Comparison of ENCODE assay signal across 13 mouse cellular contexts in the genomic region with DNA sequence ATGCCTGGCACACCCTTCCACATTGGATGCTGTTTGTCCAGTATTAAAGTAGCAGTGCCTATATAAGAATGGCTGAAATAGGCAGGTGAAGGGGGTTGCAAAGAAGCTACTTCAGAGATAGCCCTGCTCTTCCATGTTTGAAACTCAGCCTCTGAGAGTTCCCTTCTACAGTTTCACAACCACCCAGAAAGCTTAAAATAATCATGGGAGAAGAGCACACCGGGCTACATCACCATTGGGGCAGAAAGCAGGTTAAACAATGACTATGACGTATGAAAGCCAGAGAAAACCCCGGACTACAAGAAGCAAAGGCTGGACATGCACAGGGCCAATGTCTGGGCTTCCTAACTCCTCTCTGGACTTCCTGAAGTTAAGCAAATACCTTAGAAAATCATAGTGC.
"Had no signal": no experiment of that assay in that cellular context is flagged by ENCODE, and none has a peak within 500 bp of the region (broad histone marks: within the 10 kb centered on the region; RNA-seq: fewer than 3 reads in every experiment).

No protein-coding gene starts in this region.

- H3K27ac ChIP-seq: kidney, postnatal 0 days; liver, embryonic 12.5 days; liver, embryonic 15.5 days; macrophage; midbrain, embryonic 13.5 days; stomach, postnatal 0 days had no signal

- H3K4me3 ChIP-seq: liver, embryonic 12.5 days; liver, embryonic 15.5 days; midbrain, embryonic 13.5 days had no signal

- ATAC-seq: inflammation-experienced regulatory T-cells, adult 6 months; liver, embryonic 12.5 days; lung, postnatal 0 days; midbrain, embryonic 13.5 days had no signal

- H3K36me3 ChIP-seq: liver, embryonic 12.5 days; liver, embryonic 15.5 days; midbrain, embryonic 13.5 days had no signal

- H3K9me3 ChIP-seq: liver, embryonic 12.5 days; liver, embryonic 15.5 days; midbrain, embryonic 13.5 days had no signal

- H3K4me2 ChIP-seq: liver, embryonic 12.5 days; liver, embryonic 15.5 days; lung, embryonic 14.5 days; midbrain, embryonic 13.5 days had no signal

- H3K9ac ChIP-seq: liver, embryonic 12.5 days; liver, embryonic 15.5 days; lung, embryonic 14.5 days; midbrain, embryonic 13.5 days had no signal

- H3K27me3 ChIP-seq: liver, embryonic 12.5 days; liver, embryonic 15.5 days; midbrain, embryonic 13.5 days had no signal

- DNase-seq: left cerebral cortex, postnatal 4 days; lung, embryonic 14.5 days; thymus, adult 2 months; thymus, postnatal 14 days; thymus, postnatal 4 days had no signal
